Mouse (Mus musculus): ENCODE measurements around the gene Chrm3. TPM values are rescaled to one million over a fixed set of nuclear protein-coding genes. Genes with fewer than 3 reads are reported as not detected.

Chrm3 gene
- total RNA-seq (2023; ENCODE audit: inconsistent age), result 0.45 to 1.1 TPM (median 0.48 TPM) in 3 of 4 replicates, not detected in the other

GRCm38 (mm10) chr13:10360777-10361176, at the start of gene Chrm3:
Chrm3 (minus strand) TSS chr13:10360847.

